Comparison of ENCODE assay signal across 15 mouse cellular contexts in the genomic region with DNA sequence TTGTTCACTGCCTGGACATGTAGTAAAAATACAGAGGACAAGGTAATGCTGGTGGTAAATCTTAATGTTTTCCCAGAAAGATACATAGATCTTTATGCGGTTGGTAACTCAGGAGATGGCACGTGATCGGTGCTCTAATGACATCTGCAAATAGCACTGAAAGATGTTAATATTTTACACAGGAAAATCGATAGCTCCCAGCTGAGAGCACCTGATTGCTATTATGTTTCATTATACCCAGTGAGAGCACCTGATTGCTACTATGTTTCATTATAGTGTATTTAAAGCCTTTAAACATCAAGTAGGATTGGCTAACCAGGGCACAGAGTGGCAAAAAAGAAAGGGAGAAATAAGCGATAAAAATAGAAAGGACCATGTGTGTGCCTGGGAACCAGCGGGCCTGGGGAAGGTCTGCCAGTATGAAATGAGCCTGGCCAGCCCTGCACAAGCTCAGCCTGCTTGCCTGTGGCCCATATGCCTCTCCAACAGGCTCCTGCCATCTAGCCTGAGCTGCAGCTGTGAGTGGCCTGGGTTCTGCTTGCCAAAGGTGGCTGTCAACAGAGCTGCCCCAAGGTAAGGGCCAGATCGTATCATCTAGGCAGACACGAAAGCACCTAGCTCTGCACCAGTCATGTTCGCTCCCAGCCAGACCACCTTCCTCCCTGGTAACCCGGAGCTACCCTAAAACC. TPM values are rescaled to one million over a fixed set of nuclear protein-coding genes. Genes with fewer than 3 reads are reported as not detected.
DNase-seq lines count a peak whose midpoint lies in the region; ATAC-seq lines count a peak whose summit lies in the region.
"Had no signal": no experiment of that assay in that cellular context is flagged by ENCODE, and none has a peak within 500 bp of the region (broad histone marks: within the 10 kb centered on the region; RNA-seq: fewer than 3 reads in every experiment).

No protein-coding gene starts in this region.

- ATAC-seq in hindbrain, embryonic 14.5 days (ENCODE audit: low FRiP score) = no peak
- ATAC-seq in intestine, embryonic 16.5 days = peak; percentile 85
- no peak for ATAC-seq in activated CD4-positive, CD25-positive, alpha-beta regulatory T cell, adult 4 months
- ATAC-seq: midbrain, embryonic 16.5 days had no signal

- H3K4me3 ChIP-seq in hindbrain, embryonic 14.5 days (replicated peaks; ENCODE audit: low read length) = no peak overlapping the region
- no peak overlapping the region for H3K4me3 ChIP-seq in hindbrain, embryonic 10.5 days
- H3K4me3 ChIP-seq in intestine, embryonic 16.5 days (ENCODE audit: low read length) = no peak overlapping the region
- H3K4me3 ChIP-seq: liver, embryonic 15.5 days had no signal

- no peaks in the 10 kb centered on the region for H3K9me3 ChIP-seq in hindbrain, embryonic 14.5 days (ENCODE audit: control insufficient read depth, low read length)
- H3K9me3 ChIP-seq in hindbrain, embryonic 10.5 days = peaks cover 7% of the 10 kb centered on the region; the same call in 1 of the 2 replicates
- no peaks in the 10 kb centered on the region for H3K9me3 ChIP-seq in intestine, embryonic 16.5 days (ENCODE audit: control insufficient read depth, low read length)
- H3K9me3 ChIP-seq: liver, embryonic 15.5 days had no signal

- H3K9ac ChIP-seq in hindbrain, embryonic 14.5 days = no peak overlapping the region
- H3K9ac ChIP-seq in intestine, embryonic 16.5 days (ENCODE audit: low read depth, low read length) = no peak overlapping the region
- H3K9ac ChIP-seq: liver, embryonic 15.5 days had no signal

- peak overlapping the region; percentile 11; the same call in 1 of the 2 replicates for H3K27ac ChIP-seq in hindbrain, embryonic 14.5 days
- H3K27ac ChIP-seq in hindbrain, embryonic 10.5 days = no peak overlapping the region
- peak overlapping the region; percentile 59 for H3K27ac ChIP-seq in intestine, embryonic 16.5 days (ENCODE audit: low read length)
- H3K27ac ChIP-seq: liver, embryonic 15.5 days; macrophage had no signal

- no peaks in the 10 kb centered on the region for H3K4me1 ChIP-seq in hindbrain, embryonic 14.5 days (replicated peaks; ENCODE audit: control insufficient read depth, insufficient read depth, low read length)
- no peaks in the 10 kb centered on the region for H3K4me1 ChIP-seq in hindbrain, embryonic 10.5 days (replicated peaks)
- 0 out of 2 replicates have a peak, but pooled peaks cover 4% of the 10 kb centered on the region for H3K4me1 ChIP-seq in intestine, embryonic 16.5 days (ENCODE audit: control insufficient read depth, insufficient read depth, low read length)
- H3K4me1 ChIP-seq: liver, embryonic 15.5 days had no signal

- no peak overlapping the region for H3K4me2 ChIP-seq in hindbrain, embryonic 14.5 days (replicated peaks)
- H3K4me2 ChIP-seq in intestine, embryonic 16.5 days (ENCODE audit: low read depth, low read length) = no peak overlapping the region
- H3K4me2 ChIP-seq: liver, embryonic 15.5 days had no signal

- no peaks in the 10 kb centered on the region for H3K27me3 ChIP-seq in hindbrain, embryonic 14.5 days (ENCODE audit: control insufficient read depth, insufficient read depth, low read length)
- no peaks in the 10 kb centered on the region for H3K27me3 ChIP-seq in hindbrain, embryonic 10.5 days (ENCODE audit: insufficient read depth, poor library complexity, severe bottlenecking)
- no peaks in the 10 kb centered on the region for H3K27me3 ChIP-seq in intestine, embryonic 16.5 days (replicated peaks; ENCODE audit: control insufficient read depth, insufficient read depth, low read length)
- H3K27me3 ChIP-seq: liver, embryonic 15.5 days had no signal

- 86% methylated on average over 10 of the region's 10 CpGs for WGBS in hindbrain, embryonic 14.5 days
- 88% methylated on average over 10 of the region's 10 CpGs for WGBS in hindbrain, embryonic 10.5 days
- WGBS in intestine, embryonic 16.5 days = 70% methylated on average over 10 of the region's 10 CpGs

- no peaks in the 10 kb centered on the region for H3K36me3 ChIP-seq in hindbrain, embryonic 14.5 days (replicated peaks; ENCODE audit: control insufficient read depth, insufficient read depth)
- H3K36me3 ChIP-seq in hindbrain, embryonic 10.5 days = no peaks in the 10 kb centered on the region
- no peaks in the 10 kb centered on the region for H3K36me3 ChIP-seq in intestine, embryonic 16.5 days (ENCODE audit: control insufficient read depth, insufficient read depth, low read length)
- H3K36me3 ChIP-seq: liver, embryonic 15.5 days had no signal

- DNase-seq in hindbrain, embryonic 14.5 days (ENCODE audit: low spot score) = no peak
- no peak for DNase-seq in hindbrain, embryonic 10.5 days (ENCODE audit: low spot score)
- peak; percentile 72 to 82 for DNase-seq in cerebellum, adult 18-20 months
- DNase-seq in cerebellum, postnatal 14 days = peak; percentile 82 to 84
- no peak for DNase-seq in thymus, postnatal 0 days (ENCODE audit: low spot score)
- DNase-seq: heart, adult 11 months; kidney, adult 11 months; kidney, postnatal 36 days; right cerebral cortex, adult 18-20 months; thymus, postnatal 25 days had no signal

RNA-seq across cellular contexts. Expression of gene Cnot11, which starts 19.3 kb away (rescaled TPM):
- polyA plus RNA-seq in hindbrain, embryonic 14.5 days (2014; fragmentation: Nextera tagmentation; extraction: Ambion mirVana) = 17.7 and 18.4 TPM in 2 replicates
- 26.2 and 26.9 TPM in 2 replicates for polyA plus RNA-seq in hindbrain, embryonic 10.5 days (2016; fragmentation: Nextera tagmentation; extraction: Ambion mirVana)
- 12.9 and 13.9 TPM in 2 replicates for polyA plus RNA-seq in intestine, embryonic 16.5 days (2015; fragmentation: Nextera tagmentation; extraction: Ambion mirVana)
- polyA plus RNA-seq in thymus, postnatal 0 days (2015; fragmentation: Nextera tagmentation; extraction: Ambion mirVana) = 24.3 and 24.6 TPM in 2 replicates
- polyA plus RNA-seq in activated CD4-positive, CD25-positive, alpha-beta regulatory T cell, adult 4 months (2017; shearing (Covaris generic)) = 1 to 10 TPM; 3.0 to 5.6 TPM

RNA-seq across cellular contexts. Expression of gene Tbc1d8, which starts 36.9 kb away (rescaled TPM):
- polyA plus RNA-seq in hindbrain, embryonic 14.5 days (2014; fragmentation: Nextera tagmentation; extraction: Ambion mirVana) = 10.0 and 11.6 TPM in 2 replicates
- polyA plus RNA-seq in hindbrain, embryonic 10.5 days (2016; fragmentation: Nextera tagmentation; extraction: Ambion mirVana) = 5.9 and 6.3 TPM in 2 replicates
- polyA plus RNA-seq in intestine, embryonic 16.5 days (2015; fragmentation: Nextera tagmentation; extraction: Ambion mirVana) = 7.3 and 7.4 TPM in 2 replicates
- polyA plus RNA-seq in thymus, postnatal 0 days (2015; fragmentation: Nextera tagmentation; extraction: Ambion mirVana) = 5.9 and 7.4 TPM in 2 replicates
- 1 to 10 TPM in 1 of 2 experiments, under 1 TPM in 1; 0.41 to 1.4 TPM for polyA plus RNA-seq in activated CD4-positive, CD25-positive, alpha-beta regulatory T cell, adult 4 months (2017; shearing (Covaris generic))

Comparison
In these comparisons a context has a peak if more than half of its experiments do, and no peak if none do; other contexts are left out.
1. DNase-seq: peak in cerebellum, adult 18-20 months (2 of 2) and cerebellum, postnatal 14 days (2 of 2); none in hindbrain, embryonic 14.5 days (single experiment), hindbrain, embryonic 10.5 days (single experiment) and thymus, postnatal 0 days (single experiment).